Mouse (Mus musculus): ENCODE measurements around the gene Dclk2. TPM values are rescaled to one million over a fixed set of nuclear protein-coding genes. Genes with fewer than 3 reads are reported as not detected.

Gene Dclk2
- polyA plus RNA-seq, 1 experiment from 2014 or later, result 94.3 TPM

DNA sequence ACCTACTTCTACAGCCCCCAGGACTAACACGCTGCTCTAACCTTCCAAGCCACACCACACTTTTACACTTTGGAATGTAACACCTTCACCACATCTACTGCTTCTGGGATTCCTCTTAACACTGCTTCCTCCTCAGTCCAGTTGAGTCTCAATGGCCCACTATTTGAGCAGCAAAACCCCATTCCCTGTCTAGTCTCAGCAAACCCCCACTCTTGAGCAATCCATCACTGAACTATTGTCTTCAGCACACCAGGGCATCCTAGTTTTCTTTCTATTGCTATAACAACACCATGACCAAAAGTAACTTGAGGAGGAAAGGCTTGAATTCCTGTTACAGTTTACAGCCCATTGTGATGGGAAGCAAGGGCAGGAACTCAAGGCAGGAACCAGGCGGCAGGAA lies 36.2 kb downstream of the Dclk2 start:
- H3K4me3 ChIP-seq, result no peak overlapping the region
- no peaks in the 10 kb centered on the region for H3K9me3 ChIP-seq
- H3K27me3 ChIP-seq, result no peaks in the 10 kb centered on the region
- peaks cover 25% of the 10 kb centered on the region for H3K4me1 ChIP-seq (replicated peaks)
- no peaks in the 10 kb centered on the region for H3K36me3 ChIP-seq
- ATAC-seq (ENCODE audit: low FRiP score, low read depth), result no peak
- H3K27ac ChIP-seq (replicated peaks), result no peak overlapping the region
- WGBS, result 98% methylated on average over 2 of the region's 2 CpGs
- H3K4me2 ChIP-seq, result no peak overlapping the region
- no peak overlapping the region for H3K9ac ChIP-seq

- 91% methylated on average over 6 of the region's 6 CpGs for WGBS
- H3K27me3 ChIP-seq, result no peaks in the 10 kb centered on the region
- H3K4me2 ChIP-seq, result no peak overlapping the region
- H3K9me3 ChIP-seq, result no peaks in the 10 kb centered on the region
- ATAC-seq (ENCODE audit: low FRiP score, low read depth), result no peak
- no peak overlapping the region for H3K9ac ChIP-seq
- no peaks in the 10 kb centered on the region for H3K36me3 ChIP-seq
- H3K4me1 ChIP-seq (replicated peaks), result peaks cover 23% of the 10 kb centered on the region
- H3K27ac ChIP-seq (replicated peaks), result no peak overlapping the region
- no peak overlapping the region for H3K4me3 ChIP-seq
These were observed 36.7 kb downstream of the Dclk2 start for GRCm38 (mm10) chr3:86883985-86884384.

DNA sequence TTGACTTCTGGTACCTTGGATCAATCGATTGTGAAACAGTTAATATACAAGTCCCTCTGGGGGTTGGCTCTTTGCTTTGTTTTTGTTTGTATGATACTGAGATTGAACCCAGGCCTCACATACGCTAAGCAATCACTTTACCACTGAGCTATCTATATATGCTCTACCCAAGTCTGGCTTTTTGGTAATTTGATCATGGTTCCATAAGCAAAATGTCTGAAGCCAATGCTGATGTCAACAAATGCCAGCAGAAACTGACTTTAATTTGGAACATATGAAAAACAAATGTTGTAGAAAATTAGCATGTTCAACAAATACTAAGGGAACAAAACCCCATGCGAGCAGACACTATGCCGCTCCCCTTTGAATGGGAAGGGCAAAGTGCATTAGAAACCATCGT lies 44.7 kb downstream of the Dclk2 start:
- H3K4me3 ChIP-seq, result no peak overlapping the region
- H3K27ac ChIP-seq (replicated peaks), result no peak overlapping the region
- no peak overlapping the region for H3K4me2 ChIP-seq
- 57% methylated on average over 5 of the region's 5 CpGs for WGBS
- no peaks in the 10 kb centered on the region for H3K27me3 ChIP-seq
- no peaks in the 10 kb centered on the region for H3K36me3 ChIP-seq
- no peak for ATAC-seq (ENCODE audit: low FRiP score, low read depth)
- no peak overlapping the region for H3K9ac ChIP-seq
- H3K9me3 ChIP-seq, result no peaks in the 10 kb centered on the region
- peaks cover 25% of the 10 kb centered on the region for H3K4me1 ChIP-seq (replicated peaks)

GRCm38 (mm10) chr3:86873092-86873600 lies 47.5 kb downstream of the Dclk2 start:
- peak; percentile 72 for ATAC-seq (ENCODE audit: low FRiP score, low read depth)
- Histone ChIP-seq H3K36me3 (no peaks in the 10 kb centered on the region), H3K27me3 (no peaks in the 10 kb centered on the region), H3K4me3 (no peak overlapping the region), H3K9ac (no peak overlapping the region), H3K27ac (replicated peaks) (peak overlapping the region; percentile 52), H3K9me3 (no peaks in the 10 kb centered on the region), H3K4me2 (no peak overlapping the region), H3K4me1 (replicated peaks) (peaks cover 41% of the 10 kb centered on the region)
- whole genome bisulfite sequencing, result 30% methylated on average over 6 of the region's 6 CpGs

DNA sequence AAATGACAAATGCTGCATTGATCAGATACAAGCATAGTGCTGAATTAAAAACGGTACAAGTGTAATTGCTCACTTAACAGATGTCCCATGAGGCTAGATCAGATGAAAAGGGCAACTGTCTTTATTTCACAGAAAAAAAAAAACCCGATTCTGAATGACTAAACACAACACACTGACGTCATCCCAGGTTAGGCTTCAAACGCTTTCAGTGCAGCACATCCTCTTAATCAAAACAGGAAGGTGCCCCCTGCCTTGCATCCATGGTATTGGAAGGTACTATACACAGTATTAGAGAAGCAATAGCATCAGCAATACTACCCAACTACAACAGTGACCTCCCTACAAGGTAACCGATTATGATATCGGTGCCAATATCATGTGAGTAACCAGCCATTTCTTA lies 49.7 kb downstream of the Dclk2 start:
- 66% methylated on average over 6 of the region's 6 CpGs for WGBS
- H3K27ac ChIP-seq (replicated peaks), result no peak overlapping the region
- ATAC-seq (ENCODE audit: low FRiP score, low read depth), result no peak

DNA sequence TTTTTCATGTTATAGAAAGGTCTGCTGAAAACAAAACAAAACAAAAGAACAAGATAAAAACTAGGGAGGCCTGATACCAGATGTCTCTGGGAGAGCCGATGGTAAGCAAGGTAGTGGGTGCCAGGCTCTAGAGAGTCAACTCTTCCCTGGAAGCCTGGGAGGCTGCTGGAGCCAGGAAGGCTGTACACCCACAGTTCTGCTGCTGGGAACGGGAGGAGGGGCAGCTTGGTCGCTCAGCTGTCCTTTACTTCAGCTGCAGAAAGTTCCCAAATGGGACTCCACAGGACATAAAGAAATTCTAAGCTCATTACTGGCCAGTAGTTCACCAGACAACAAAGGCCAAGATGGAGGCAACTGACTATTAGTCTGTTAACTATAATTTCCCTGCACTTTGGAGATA lies 50.2 kb downstream of the Dclk2 start:
- Histone ChIP-seq H3K27me3 (no peaks in the 10 kb centered on the region), H3K4me3 (no peak overlapping the region), H3K9ac (no peak overlapping the region), H3K9me3 (no peaks in the 10 kb centered on the region), H3K4me1 (replicated peaks) (peaks cover 35% of the 10 kb centered on the region), H3K36me3 (no peaks in the 10 kb centered on the region), H3K27ac (replicated peaks) (no peak overlapping the region), H3K4me2 (no peak overlapping the region)
- 42% methylated on average over 3 of the region's 3 CpGs for WGBS
- no peak for ATAC-seq (ENCODE audit: low FRiP score, low read depth)

More for the DNA sequence above, 49.7 kb downstream of the Dclk2 start:
- Histone ChIP-seq H3K9me3 (no peaks in the 10 kb centered on the region), H3K27me3 (no peaks in the 10 kb centered on the region), H3K4me1 (replicated peaks) (peaks cover 35% of the 10 kb centered on the region), H3K36me3 (no peaks in the 10 kb centered on the region), H3K4me2 (no peak overlapping the region), H3K4me3 (no peak overlapping the region), H3K9ac (no peak overlapping the region)

- Histone ChIP-seq H3K27ac (replicated peaks) (no peak overlapping the region), H3K9me3 (no peaks in the 10 kb centered on the region), H3K27me3 (no peaks in the 10 kb centered on the region), H3K36me3 (no peaks in the 10 kb centered on the region), H3K9ac (no peak overlapping the region), H3K4me3 (no peak overlapping the region), H3K4me1 (replicated peaks) (peaks cover 36% of the 10 kb centered on the region), H3K4me2 (no peak overlapping the region)
- ATAC-seq (ENCODE audit: low FRiP score, low read depth), result no peak
- 82% methylated on average over 3 of the region's 3 CpGs for WGBS
These were observed 51.9 kb downstream of the Dclk2 start for GRCm38 (mm10) chr3:86868721-86869120.

GRCm38 (mm10) chr3:86863327-86864008 lies 57.2 kb downstream of the Dclk2 start:
- H3K9me3 ChIP-seq, result no peaks in the 10 kb centered on the region
- H3K27me3 ChIP-seq, result no peaks in the 10 kb centered on the region
- H3K4me3 ChIP-seq, result no peak overlapping the region
- peak overlapping the region; percentile 23 for H3K4me2 ChIP-seq
- peak; percentile 35; the same call in 1 of the 2 replicates for ATAC-seq (ENCODE audit: low FRiP score, low read depth)
- H3K27ac ChIP-seq (replicated peaks), result peak overlapping the region; percentile 27
- no peak overlapping the region for H3K9ac ChIP-seq
- H3K4me1 ChIP-seq (replicated peaks), result peaks cover 46% of the 10 kb centered on the region
- 13% methylated on average over 10 of the region's 10 CpGs for WGBS
- no peaks in the 10 kb centered on the region for H3K36me3 ChIP-seq

DNA sequence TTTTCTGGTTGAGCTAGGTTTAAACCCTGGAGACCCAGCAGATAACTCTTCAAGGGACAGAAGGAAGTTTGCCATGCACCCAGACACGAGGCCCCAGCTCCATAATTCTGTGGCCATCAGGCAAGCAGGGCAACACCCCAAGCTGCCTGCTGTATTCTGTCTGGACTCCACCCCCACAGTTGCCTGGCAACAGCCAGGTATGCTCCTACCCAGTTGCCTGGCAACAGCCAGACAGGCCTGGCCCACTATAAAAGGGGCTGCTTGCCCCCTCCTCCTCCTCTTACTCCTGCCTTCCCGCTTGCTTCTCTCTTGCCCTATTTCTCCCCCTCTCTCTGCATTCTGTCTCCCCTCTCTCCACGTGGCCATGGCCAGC lies 57.7 kb downstream of the Dclk2 start:
- Histone ChIP-seq H3K4me1 (replicated peaks) (peaks cover 46% of the 10 kb centered on the region), H3K4me2 (peak overlapping the region; percentile 23)

DNA sequence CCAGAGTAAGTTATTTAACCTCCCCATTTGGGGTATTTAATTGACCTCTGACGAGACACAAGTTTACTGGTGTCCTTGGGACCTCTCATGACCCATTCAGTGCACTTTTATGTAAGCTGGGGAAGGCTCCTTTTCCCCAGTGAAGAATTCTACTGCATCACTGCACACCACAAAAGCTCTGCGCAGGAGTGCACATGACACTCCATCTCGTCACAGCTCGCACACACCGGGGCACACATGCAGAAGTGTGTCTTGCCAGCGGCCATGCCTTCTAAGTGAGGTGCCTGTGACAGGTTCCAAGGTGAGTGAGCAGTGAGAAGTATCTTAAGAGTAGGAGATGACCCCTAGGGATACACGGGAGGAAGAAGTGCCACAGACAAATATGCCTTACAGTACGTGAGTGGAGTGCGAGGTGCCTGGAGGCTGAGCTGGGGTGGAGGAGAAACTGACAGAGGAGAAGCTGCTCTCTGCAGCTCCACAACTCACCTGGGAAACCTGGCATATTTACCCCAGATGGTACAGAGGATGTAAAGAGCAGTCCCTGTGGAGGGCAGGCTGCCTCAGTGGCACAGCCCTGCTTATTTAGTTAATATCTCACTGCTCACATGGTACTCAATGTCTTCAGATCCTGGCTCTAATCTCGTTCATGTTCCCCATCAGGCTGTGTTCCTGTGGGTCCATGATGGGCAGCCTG lies 58.3 kb downstream of the Dclk2 start:
- peak; percentile 24 for ATAC-seq (ENCODE audit: low FRiP score, low read depth)
- Histone ChIP-seq H3K36me3 (no peaks in the 10 kb centered on the region), H3K9ac (no peak overlapping the region), H3K27ac (replicated peaks) (peak overlapping the region; percentile 27), H3K4me3 (no peak overlapping the region), H3K4me2 (peak overlapping the region; percentile 23; the same call in 1 of the 2 replicates), H3K4me1 (replicated peaks) (peaks cover 52% of the 10 kb centered on the region), H3K9me3 (no peaks in the 10 kb centered on the region), H3K27me3 (no peaks in the 10 kb centered on the region)
- 43% methylated on average over 10 of the region's 10 CpGs for WGBS

More for the DNA sequence above, 57.7 kb downstream of the Dclk2 start:
- H3K4me3 ChIP-seq, result no peak overlapping the region
- H3K27ac ChIP-seq (replicated peaks), result peak overlapping the region; percentile 27
- WGBS, result 6% methylated on average over 3 of the region's 3 CpGs
- H3K27me3 ChIP-seq, result no peaks in the 10 kb centered on the region
- peak; percentile 89 for ATAC-seq (ENCODE audit: low FRiP score, low read depth)
- H3K9me3 ChIP-seq, result no peaks in the 10 kb centered on the region
- no peak overlapping the region for H3K9ac ChIP-seq
- H3K36me3 ChIP-seq, result no peaks in the 10 kb centered on the region

DNA sequence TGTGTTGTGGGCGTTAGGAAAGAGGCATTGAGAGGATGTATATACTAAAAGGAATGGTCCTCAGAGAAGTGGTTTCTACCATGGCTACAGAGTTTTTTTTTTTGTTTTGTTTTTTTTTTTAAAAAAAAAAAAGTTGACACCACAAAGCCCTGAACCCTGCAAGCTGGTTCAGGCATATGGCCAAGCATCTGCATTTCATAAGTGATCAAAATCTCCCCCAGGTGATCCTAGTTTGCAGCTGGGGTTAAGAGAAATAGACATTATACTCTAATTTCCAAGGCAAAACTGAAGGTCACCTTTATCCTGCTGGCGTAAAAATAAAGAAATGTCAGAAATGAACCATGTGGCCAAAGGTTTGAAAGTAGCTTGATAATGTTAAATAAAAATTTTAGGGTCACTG lies 60.9 kb downstream of the Dclk2 start:
- Histone ChIP-seq H3K9me3 (no peaks in the 10 kb centered on the region), H3K4me3 (no peak overlapping the region), H3K4me1 (replicated peaks) (peaks cover 57% of the 10 kb centered on the region), H3K36me3 (no peaks in the 10 kb centered on the region), H3K4me2 (no peak overlapping the region), H3K27me3 (no peaks in the 10 kb centered on the region), H3K9ac (no peak overlapping the region), H3K27ac (replicated peaks) (no peak overlapping the region)
- 88% methylated on average over 2 of the region's 2 CpGs for WGBS
- no peak for ATAC-seq (ENCODE audit: low FRiP score, low read depth)

GRCm38 (mm10) chr3:86858699-86859098 lies 62.0 kb downstream of the Dclk2 start:
- peaks cover 56% of the 10 kb centered on the region for H3K4me1 ChIP-seq (replicated peaks)
- H3K9me3 ChIP-seq, result no peaks in the 10 kb centered on the region
- no peaks in the 10 kb centered on the region for H3K36me3 ChIP-seq
- no peak for ATAC-seq (ENCODE audit: low FRiP score, low read depth)
- no peak overlapping the region for H3K4me3 ChIP-seq
- no peaks in the 10 kb centered on the region for H3K27me3 ChIP-seq
- WGBS, result 74% methylated on average over 5 of the region's 5 CpGs
- no peak overlapping the region for H3K27ac ChIP-seq (replicated peaks)
- no peak overlapping the region for H3K4me2 ChIP-seq
- H3K9ac ChIP-seq, result no peak overlapping the region

Data from hindbrain, embryonic 15.5 days (tissue).